Mouse (Mus musculus) forebrain, embryonic 13.5 days (tissue): Measurements from ENCODE around the gene Kcnma1. TPM values are rescaled to one million over a fixed set of nuclear protein-coding genes. Genes with fewer than 3 reads are reported as not detected.

Experiments
- ATAC-seq: fragments of 200-750 bp; cut with Nextera tagmentation; 2 replicates; pipeline ENCODE4 v1.8.0; 2017
- H3K27ac ChIP-seq: fragments of 300-500 bp; sonication (generic); 2 replicates; pipeline ENCODE4 v1.5.1; 2015; ENCODE audit warnings: inconsistent platforms, mild to moderate bottlenecking, moderate library complexity
- H3K27me3 ChIP-seq: fragments of 300-500 bp; sonication (generic); 2 replicates; pipeline ENCODE4 v1.6.1; 2015; ENCODE audit warnings: mild to moderate bottlenecking, inconsistent platforms
- H3K36me3 ChIP-seq: fragments of 300-500 bp; sonication (generic); 2 replicates; pipeline ENCODE4 v1.6.1; 2015; ENCODE audit warnings: mild to moderate bottlenecking, inconsistent platforms; ENCODE audit not compliant: poor library complexity, severe bottlenecking
- H3K4me1 ChIP-seq: fragments of 300-500 bp; sonication (generic); 2 replicates; pipeline ENCODE4 v1.6.1; 2015; ENCODE audit warnings: inconsistent platforms
- H3K4me2 ChIP-seq: fragments of 300-500 bp; sonication (generic); 2 replicates; pipeline ENCODE4 v1.6.1; 2015; ENCODE audit warnings: inconsistent platforms, mild to moderate bottlenecking, moderate library complexity
- H3K4me3 ChIP-seq: fragments of 300-500 bp; sonication (generic); 2 replicates; pipeline ENCODE4 v1.5.1; 2015; ENCODE audit warnings: mild to moderate bottlenecking, inconsistent platforms
- H3K9ac ChIP-seq: fragments of 300-500 bp; sonication (generic); 2 replicates; pipeline ENCODE4 v1.6.1; 2015; ENCODE audit warnings: mild to moderate bottlenecking, inconsistent platforms
- H3K9me3 ChIP-seq: fragments of 300-500 bp; sonication (generic); replicated peaks from 2 replicates; pipeline ENCODE4 v1.6.1; 2016; ENCODE audit warnings: inconsistent platforms
- WGBS: fragments of 180-500 bp; shearing (Covaris S2); methylation state at CpG from one replicate; pipeline ENCODE4 v1.1.7; 2015; 5-methylcytosine and 5-hydroxymethylcytosine counted together
- polyA plus RNA-seq: library from polyadenylated mRNA; unstranded; fragments of >200 nt; fragmentation: Nextera tagmentation; extraction: Ambion mirVana; gene quantifications from 2 replicates; pipeline ENCODE4 v1.2.1, GENCODE M21; 2015

Kcnma1 gene
- polyA plus RNA-seq, 1 experiment from 2014 or later, result 3.4 TPM

DNA sequence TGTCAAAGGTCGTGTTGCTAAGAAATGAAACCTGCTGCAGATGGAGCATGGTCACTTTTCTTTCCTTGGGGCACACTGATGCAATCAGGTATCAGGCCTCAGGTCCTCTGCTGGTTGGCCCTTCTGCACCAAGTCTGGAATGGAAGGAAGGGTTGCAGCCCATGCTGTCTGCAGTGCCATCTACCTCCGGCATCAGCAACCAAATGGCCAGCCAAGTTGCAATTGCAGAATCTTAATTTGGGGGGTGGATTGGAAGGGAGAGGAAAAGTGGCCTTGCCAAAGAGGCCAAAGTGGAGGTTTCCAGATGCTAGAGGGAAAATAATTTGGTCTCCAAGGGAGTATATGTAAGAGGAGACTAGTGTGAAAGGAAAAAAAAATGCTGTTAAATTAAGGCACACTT is 584.3 kb downstream of the Kcnma1 start:
- no peak overlapping the region for H3K4me3 ChIP-seq
- WGBS, result 85% methylated on average over 2 of the region's 2 CpGs

DNA sequence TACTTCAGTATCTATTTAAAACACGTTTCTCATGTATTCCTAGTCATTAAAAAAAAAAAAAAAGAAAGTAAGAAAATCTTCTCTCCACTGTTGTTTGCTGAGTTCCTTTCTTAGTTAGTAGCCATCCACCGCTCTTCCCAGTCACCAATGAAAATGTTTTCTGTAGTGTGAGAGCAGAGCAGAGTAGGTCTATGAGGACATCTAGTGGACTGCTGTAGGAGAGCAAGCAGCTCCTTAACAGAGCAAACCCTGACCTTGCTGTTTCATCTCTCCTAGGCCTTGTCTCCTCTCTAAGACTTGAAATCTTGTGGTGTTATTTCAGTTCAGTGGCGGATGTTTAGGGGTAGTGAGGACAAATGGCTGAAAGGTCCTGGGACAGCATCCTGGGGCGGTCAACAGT is 585.2 kb downstream of the Kcnma1 start:
- Histone ChIP-seq H3K36me3 (no peaks in the 10 kb centered on the region), H3K9ac (no peak overlapping the region), H3K27me3 (no peaks in the 10 kb centered on the region), H3K4me1 (no peaks in the 10 kb centered on the region), H3K27ac (no peak overlapping the region), H3K9me3 (no peaks in the 10 kb centered on the region), H3K4me3 (no peak overlapping the region), H3K4me2 (no peak overlapping the region)
- WGBS, result 34% methylated on average over 4 of the region's 4 CpGs
- no peak for ATAC-seq

More for the DNA sequence above, 584.3 kb downstream of the Kcnma1 start:
- Histone ChIP-seq H3K9me3 (no peaks in the 10 kb centered on the region), H3K27me3 (no peaks in the 10 kb centered on the region), H3K4me2 (no peak overlapping the region), H3K27ac (no peak overlapping the region), H3K36me3 (no peaks in the 10 kb centered on the region), H3K4me1 (no peaks in the 10 kb centered on the region), H3K9ac (no peak overlapping the region)
- ATAC-seq, result no peak

DNA sequence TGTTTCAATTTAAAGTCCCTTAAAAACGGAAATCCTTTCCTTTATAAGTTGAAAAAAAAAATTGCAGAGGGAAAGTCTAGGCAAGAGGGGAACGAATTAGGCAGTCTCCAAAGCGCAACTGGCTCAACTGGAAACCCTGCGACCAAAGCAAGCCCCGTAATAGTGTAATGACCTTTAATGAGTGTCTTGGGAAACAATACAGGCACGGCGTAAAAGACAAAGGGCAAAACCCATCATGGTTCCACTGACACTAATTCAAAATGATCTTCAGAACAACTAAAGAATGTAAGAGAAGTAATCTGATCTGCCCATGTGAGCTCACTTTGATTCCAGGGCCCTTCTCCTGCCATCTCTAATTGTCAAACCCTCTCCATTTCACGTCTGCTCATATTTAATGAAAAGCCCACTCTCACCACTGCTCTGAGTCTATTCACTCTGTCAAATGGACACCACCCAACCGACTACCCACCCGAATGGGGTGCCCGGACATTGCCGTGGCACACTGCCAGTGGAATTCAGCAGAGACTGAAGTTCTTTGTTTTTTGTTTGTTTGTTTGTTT is 591.7 kb downstream of the Kcnma1 start:
- Histone ChIP-seq H3K4me1 (0 out of 2 replicates have a peak, but pooled peaks cover 5% of the 10 kb centered on the region), H3K9ac (no peak overlapping the region), H3K36me3 (no peaks in the 10 kb centered on the region), H3K4me2 (no peak overlapping the region), H3K27ac (no peak overlapping the region), H3K4me3 (no peak overlapping the region), H3K9me3 (no peaks in the 10 kb centered on the region), H3K27me3 (no peaks in the 10 kb centered on the region)
- no peak for ATAC-seq
- 35% methylated on average over 12 of the region's 12 CpGs for WGBS

DNA sequence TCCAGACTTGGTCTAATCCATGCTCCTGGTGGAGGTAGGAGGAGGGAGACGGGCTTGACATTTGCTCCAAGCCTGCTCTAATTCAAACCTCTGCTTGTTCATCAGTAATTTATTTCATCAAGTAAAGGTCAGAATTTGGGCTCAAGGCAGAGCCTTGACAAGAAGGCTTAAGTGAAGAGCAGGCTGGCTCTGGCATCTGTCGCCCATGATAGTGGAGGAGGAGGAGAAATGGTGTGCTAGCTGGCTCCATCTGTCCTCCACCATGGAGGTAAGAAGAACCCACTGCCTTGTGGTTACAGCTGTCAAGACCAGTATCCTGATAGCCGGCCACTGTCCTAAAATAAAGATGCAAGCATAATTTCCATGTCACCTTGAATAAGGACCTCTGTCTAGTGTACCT is 595.3 kb downstream of the Kcnma1 start:
- WGBS, result 90% methylated on average over 3 of the region's 3 CpGs
- 0 out of 2 replicates have a peak, but pooled peaks cover 5% of the 10 kb centered on the region for H3K4me1 ChIP-seq
- no peak for ATAC-seq

DNA sequence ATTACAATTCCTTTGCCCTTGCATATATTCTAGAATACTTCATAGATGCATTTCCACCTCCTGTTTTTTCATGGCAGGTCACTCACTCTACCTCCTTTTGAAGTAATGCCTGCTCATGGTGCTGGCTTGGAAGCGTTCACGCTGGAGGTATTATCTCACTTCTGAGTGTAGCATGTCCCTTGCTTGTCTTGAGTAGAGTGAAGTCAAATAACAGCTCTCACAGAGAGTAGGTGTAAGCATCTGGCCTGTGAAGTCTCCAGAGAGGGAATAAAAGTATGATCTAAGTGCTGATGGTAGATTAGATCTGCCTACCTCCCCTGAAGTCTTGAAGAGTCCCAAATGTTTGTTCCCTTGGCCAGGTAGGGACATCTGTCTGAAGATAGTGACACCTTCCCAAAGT is 607.2 kb downstream of the Kcnma1 start:
- WGBS, result 93% methylated on average over 2 of the region's 2 CpGs
- no peaks in the 10 kb centered on the region for H3K36me3 ChIP-seq
- no peaks in the 10 kb centered on the region for H3K9me3 ChIP-seq
- no peak overlapping the region for H3K4me2 ChIP-seq
- H3K4me1 ChIP-seq, result no peaks in the 10 kb centered on the region
- ATAC-seq, result no peak
- H3K27ac ChIP-seq, result no peak overlapping the region
- H3K27me3 ChIP-seq, result no peaks in the 10 kb centered on the region
- no peak overlapping the region for H3K4me3 ChIP-seq
- no peak overlapping the region for H3K9ac ChIP-seq

More for the DNA sequence above, 595.3 kb downstream of the Kcnma1 start:
- Histone ChIP-seq H3K27ac (no peak overlapping the region), H3K9me3 (no peaks in the 10 kb centered on the region), H3K4me3 (no peak overlapping the region), H3K36me3 (no peaks in the 10 kb centered on the region), H3K9ac (no peak overlapping the region), H3K27me3 (no peaks in the 10 kb centered on the region), H3K4me2 (no peak overlapping the region)

DNA sequence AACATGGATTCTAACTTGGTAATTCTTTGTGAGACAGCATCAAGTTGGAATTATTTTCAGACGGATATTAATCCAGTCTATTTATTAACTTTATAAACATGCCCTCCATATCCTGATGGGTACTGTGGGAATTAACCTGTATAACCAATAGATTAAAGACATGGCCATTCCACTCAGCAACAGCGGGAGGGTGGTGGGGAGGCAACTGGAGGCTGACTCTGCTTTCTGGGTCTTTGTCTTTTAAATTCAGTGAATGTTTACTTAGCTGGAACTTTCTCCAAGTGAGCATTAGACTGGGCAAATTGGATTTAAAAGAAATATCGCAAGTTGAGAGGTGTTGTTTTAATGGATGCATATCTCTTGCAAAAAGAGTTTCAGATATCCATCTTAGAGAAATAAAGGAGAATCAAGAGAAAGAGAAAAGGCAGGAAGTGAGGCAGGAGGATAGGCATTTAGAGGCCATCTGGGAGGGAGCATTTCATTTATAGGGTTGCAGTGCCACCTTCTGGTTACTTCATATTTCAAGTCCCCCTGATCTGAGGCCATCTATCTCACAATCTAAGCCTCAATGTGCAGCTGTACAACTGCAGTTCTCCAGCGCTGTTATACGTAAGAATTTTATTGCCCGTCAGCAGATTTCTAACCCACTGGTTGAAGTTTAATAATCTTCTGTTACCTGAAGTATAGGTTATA is 613.4 kb downstream of the Kcnma1 start:
- WGBS, result 17% methylated on average over 6 of the region's 6 CpGs
- Histone ChIP-seq H3K27me3 (peaks cover 9% of the 10 kb centered on the region; the same call in 1 of the 2 replicates), H3K9me3 (no peaks in the 10 kb centered on the region), H3K36me3 (no peaks in the 10 kb centered on the region), H3K4me3 (no peak overlapping the region), H3K9ac (no peak overlapping the region), H3K4me1 (no peaks in the 10 kb centered on the region), H3K4me2 (no peak overlapping the region), H3K27ac (no peak overlapping the region)
- ATAC-seq, result peak; percentile 87; the same call in 1 of the 2 replicates

DNA sequence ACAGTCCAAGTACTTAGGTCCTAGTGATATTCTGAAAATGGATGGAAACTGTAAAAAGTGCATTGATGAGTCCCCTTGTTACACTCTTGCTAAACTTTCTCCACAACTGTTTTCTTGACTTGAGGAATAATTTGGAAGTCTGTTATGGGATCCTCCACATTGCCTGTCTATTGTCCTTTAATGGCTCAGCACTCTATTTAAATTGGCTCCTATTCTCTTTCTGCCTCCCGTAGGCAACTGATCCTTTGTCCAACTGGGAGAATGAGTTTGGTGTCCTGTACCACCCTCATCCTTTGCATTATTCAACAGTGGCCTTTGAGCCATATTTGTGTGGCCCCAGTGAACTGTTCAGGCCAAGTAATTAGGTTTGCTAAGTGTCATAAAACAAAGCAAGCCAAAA is 616.6 kb downstream of the Kcnma1 start:
- no peak for ATAC-seq
- no peak overlapping the region for H3K4me3 ChIP-seq
- no peaks in the 10 kb centered on the region for H3K9me3 ChIP-seq
- H3K9ac ChIP-seq, result no peak overlapping the region
- peaks cover 9% of the 10 kb centered on the region; the same call in 1 of the 2 replicates for H3K27me3 ChIP-seq
- H3K27ac ChIP-seq, result no peak overlapping the region
- no peak overlapping the region for H3K4me2 ChIP-seq
- WGBS, result 5% methylated on average over 1 of the region's 1 CpGs
- H3K4me1 ChIP-seq, result no peaks in the 10 kb centered on the region
- no peaks in the 10 kb centered on the region for H3K36me3 ChIP-seq

DNA sequence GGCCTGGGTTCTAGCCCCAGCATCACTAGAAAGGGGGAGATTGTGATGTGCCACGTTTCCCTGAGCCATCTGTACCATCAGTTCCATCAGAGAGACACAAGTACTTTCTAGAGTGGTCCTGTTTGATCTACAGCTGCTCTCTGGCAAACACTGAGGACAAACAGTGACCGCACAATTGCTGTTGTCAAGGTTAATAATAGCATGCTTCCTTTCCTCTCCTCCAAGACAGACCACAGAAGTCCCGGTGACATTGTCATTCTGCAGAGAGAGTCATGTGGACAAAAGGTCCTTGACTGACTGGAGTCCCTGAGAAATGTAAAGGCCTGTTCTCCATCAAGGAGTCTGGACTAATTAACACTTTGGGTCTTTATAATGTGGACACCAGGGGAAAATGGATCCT is 622.7 kb downstream of the Kcnma1 start:
- no peak for ATAC-seq
- no peak overlapping the region for H3K4me2 ChIP-seq
- H3K9ac ChIP-seq, result no peak overlapping the region
- 63% methylated on average over 3 of the region's 3 CpGs for WGBS
- H3K27me3 ChIP-seq, result peaks cover 12% of the 10 kb centered on the region; the same call in 1 of the 2 replicates
- no peak overlapping the region for H3K4me3 ChIP-seq
- no peaks in the 10 kb centered on the region for H3K4me1 ChIP-seq
- H3K9me3 ChIP-seq, result no peaks in the 10 kb centered on the region
- no peak overlapping the region for H3K27ac ChIP-seq
- H3K36me3 ChIP-seq, result no peaks in the 10 kb centered on the region

DNA sequence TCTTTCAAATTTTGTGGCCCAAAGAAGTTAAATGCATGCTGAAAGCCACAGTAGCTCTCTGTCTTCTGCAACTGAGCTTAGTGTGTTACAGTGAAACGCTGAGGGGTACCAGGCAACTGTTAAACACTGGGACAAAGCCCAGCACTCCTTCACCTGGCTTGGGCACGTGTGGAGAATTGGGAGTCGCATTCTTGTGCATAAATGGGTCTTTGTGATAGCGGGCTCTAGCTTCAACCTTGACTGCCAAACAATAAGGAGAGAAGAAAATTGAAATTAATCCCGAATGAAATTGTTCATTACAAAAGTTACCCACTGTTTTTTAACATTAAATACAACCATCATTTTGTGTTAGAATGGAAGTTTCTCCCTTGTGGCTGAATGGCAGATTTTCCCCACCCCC is 623.5 kb downstream of the Kcnma1 start:
- 0 out of 2 replicates have a peak, but pooled peaks cover 6% of the 10 kb centered on the region for H3K4me1 ChIP-seq
- H3K9ac ChIP-seq, result no peak overlapping the region
- H3K36me3 ChIP-seq, result no peaks in the 10 kb centered on the region
- no peak overlapping the region for H3K4me2 ChIP-seq
- 49% methylated on average over 5 of the region's 5 CpGs for WGBS
- no peak for ATAC-seq
- H3K9me3 ChIP-seq, result no peaks in the 10 kb centered on the region
- no peak overlapping the region for H3K27ac ChIP-seq
- H3K4me3 ChIP-seq, result no peak overlapping the region
- H3K27me3 ChIP-seq, result peaks cover 12% of the 10 kb centered on the region; the same call in 1 of the 2 replicates

DNA sequence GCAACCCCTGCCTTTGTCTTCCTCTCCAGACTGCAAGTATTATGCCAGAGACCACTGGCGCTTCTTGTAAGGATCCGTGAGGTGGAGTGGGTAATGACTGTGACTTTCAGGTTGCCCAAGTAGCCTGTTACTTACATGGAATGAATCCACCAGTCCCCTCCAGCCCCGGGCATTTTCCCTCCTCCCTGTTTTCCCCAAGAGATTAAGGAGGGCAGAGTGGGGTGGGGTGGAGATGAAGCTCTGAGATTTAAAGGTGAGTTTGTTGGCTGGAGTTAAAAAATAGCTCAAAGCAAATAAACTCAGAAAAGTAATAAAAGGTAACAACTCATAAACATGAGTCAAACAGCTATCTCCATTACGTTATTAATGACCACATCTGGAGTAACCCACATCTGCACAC is 624.1 kb downstream of the Kcnma1 start:
- Histone ChIP-seq H3K4me3 (no peak overlapping the region), H3K27ac (no peak overlapping the region), H3K4me1 (0 out of 2 replicates have a peak, but pooled peaks cover 6% of the 10 kb centered on the region), H3K36me3 (no peaks in the 10 kb centered on the region), H3K4me2 (no peak overlapping the region), H3K9me3 (no peaks in the 10 kb centered on the region), H3K9ac (no peak overlapping the region), H3K27me3 (peaks cover 12% of the 10 kb centered on the region; the same call in 1 of the 2 replicates)
- WGBS, result 58% methylated on average over 4 of the region's 4 CpGs
- ATAC-seq, result no peak

DNA sequence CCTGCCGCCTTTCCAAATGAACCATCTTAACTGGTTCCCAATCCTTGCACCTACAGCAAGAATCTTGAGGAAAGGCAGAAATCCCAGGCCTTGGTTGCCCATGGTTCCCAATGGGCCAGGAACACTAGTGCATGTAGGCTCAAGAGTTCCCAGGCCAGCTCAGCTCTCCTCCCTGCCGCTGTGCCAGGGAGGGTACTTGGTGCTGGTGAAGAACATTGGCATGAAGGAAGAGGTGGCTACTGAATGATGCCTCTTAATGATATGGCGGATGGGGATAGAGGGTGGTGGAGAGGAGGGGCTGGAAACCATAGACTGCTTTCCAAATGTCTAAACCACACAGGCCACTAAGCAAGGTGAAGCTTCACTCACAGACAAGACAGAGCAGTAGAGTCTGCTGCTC is 627.5 kb downstream of the Kcnma1 start:
- no peak overlapping the region for H3K4me3 ChIP-seq
- peaks cover 32% of the 10 kb centered on the region for H3K27me3 ChIP-seq
- no peaks in the 10 kb centered on the region for H3K36me3 ChIP-seq
- 95% methylated on average over 3 of the region's 3 CpGs for WGBS
- H3K4me2 ChIP-seq, result no peak overlapping the region
- H3K4me1 ChIP-seq, result 0 out of 2 replicates have a peak, but pooled peaks cover 6% of the 10 kb centered on the region
- no peak overlapping the region for H3K9ac ChIP-seq
- H3K9me3 ChIP-seq, result no peaks in the 10 kb centered on the region
- no peak overlapping the region for H3K27ac ChIP-seq
- no peak for ATAC-seq

DNA sequence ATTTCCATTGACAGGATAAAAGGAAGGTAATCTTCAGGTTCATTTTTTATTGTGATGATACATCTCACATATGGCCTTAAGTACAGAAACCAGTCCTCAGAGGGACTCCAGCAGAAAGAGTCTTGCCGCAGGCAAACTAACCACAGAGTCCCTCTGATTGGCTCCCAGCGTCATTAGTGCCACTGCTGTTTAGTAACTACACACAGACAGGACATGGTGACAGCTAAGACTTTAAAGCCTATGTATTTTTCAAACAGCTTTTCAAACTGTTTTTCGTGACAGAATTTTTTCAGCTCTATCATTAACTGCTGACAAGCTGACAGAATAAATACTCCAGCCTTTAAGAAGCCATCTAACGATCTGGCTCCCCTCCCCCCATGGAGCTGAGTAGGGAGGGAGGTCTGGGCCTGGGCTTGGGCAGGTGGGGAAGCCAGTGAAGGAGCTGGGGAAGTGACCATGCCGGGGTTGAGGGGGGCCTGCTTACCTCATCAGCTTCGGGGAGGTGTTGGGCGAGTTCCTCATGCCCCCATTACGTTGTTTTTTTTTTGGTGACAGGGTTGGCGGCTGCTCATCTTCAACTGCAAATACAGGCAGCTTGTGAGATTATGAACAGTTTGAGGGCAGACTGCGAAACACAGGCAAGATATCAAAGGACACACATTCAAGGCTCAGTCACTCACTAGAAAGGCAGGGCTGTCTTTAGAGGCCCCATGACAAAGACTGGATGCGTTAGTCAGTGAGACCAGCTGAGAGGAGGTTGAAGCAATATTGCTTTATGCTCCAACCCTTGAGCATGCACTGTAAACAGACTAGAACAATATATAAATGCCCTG is 628.3 kb downstream of the Kcnma1 start:
- Histone ChIP-seq H3K4me1 (0 out of 2 replicates have a peak, but pooled peaks cover 6% of the 10 kb centered on the region), H3K9ac (no peak overlapping the region), H3K27ac (peak overlapping the region; percentile 25; the same call in 1 of the 2 replicates), H3K4me2 (0 out of 2 replicates have a peak overlapping the region, but pooled peaks have one; percentile 4), H3K4me3 (no peak overlapping the region), H3K27me3 (peaks cover 40% of the 10 kb centered on the region), H3K36me3 (no peaks in the 10 kb centered on the region), H3K9me3 (no peaks in the 10 kb centered on the region)
- ATAC-seq, result peak; percentile 69
- 25% methylated on average over 11 of the region's 11 CpGs for WGBS
